Mouse (Mus musculus) midbrain, embryonic 11.5 days (tissue): ENCODE results near the gene Tcf12. TPM values are rescaled to one million over a fixed set of nuclear protein-coding genes. Genes with fewer than 3 reads are reported as not detected.

Experiments used
- ATAC-seq: fragments of 200-750 bp; cut with Nextera tagmentation; 2 replicates; pipeline ENCODE4 v1.8.0; 2017; ENCODE audit warnings: moderate TSS enrichment, moderate library complexity; ENCODE audit not compliant: low FRiP score
- DNase-seq: peaks from one replicate; pipeline ENCODE4 v3.0.0; 2015; ENCODE audit warnings: low spot score; ENCODE audit errors: missing footprints
- H3K27ac ChIP-seq: fragments of 300-500 bp; sonication (generic); 2 replicates; pipeline ENCODE4 v1.5.1; 2014; ENCODE audit warnings: low read depth, low read length
- H3K27me3 ChIP-seq: fragments of 300-500 bp; sonication (generic); 2 replicates; pipeline ENCODE4 v1.6.1; 2014; ENCODE audit warnings: mild to moderate bottlenecking, low read length, moderate library complexity, mixed read lengths; ENCODE audit not compliant: control insufficient read depth, insufficient read depth
- H3K36me3 ChIP-seq: fragments of 300-500 bp; sonication (generic); 2 replicates; pipeline ENCODE4 v1.6.1; 2014; ENCODE audit warnings: mild to moderate bottlenecking, low read length, moderate library complexity, mixed read lengths; ENCODE audit not compliant: control insufficient read depth, insufficient read depth
- H3K4me1 ChIP-seq: fragments of 300-500 bp; sonication (generic); 2 replicates; pipeline ENCODE4 v1.6.1; 2014; ENCODE audit warnings: low read length; ENCODE audit not compliant: control insufficient read depth, insufficient read depth
- H3K4me2 ChIP-seq: fragments of 300-500 bp; sonication (generic); 2 replicates; pipeline ENCODE4 v1.6.1; 2014; ENCODE audit warnings: mild to moderate bottlenecking, moderate library complexity
- H3K4me3 ChIP-seq: fragments of 300-500 bp; sonication (generic); 2 replicates; pipeline ENCODE4 v1.5.1; 2014; ENCODE audit warnings: low read depth, low read length
- H3K9ac ChIP-seq: fragments of 300-500 bp; sonication (generic); 2 replicates; pipeline ENCODE4 v1.6.1; 2014; ENCODE audit warnings: low read length
- H3K9me3 ChIP-seq: fragments of 300-500 bp; sonication (generic); 2 replicates; pipeline ENCODE4 v1.6.1; 2016; ENCODE audit warnings: low read length; ENCODE audit not compliant: control insufficient read depth
- WGBS: fragments of 180-500 bp; shearing (Covaris S2); extraction: QIAGEN DNeasy Blood & Tissue Kit; methylation state at CpG from one replicate; pipeline ENCODE4 v1.1.7; 2014; 5-methylcytosine and 5-hydroxymethylcytosine counted together
- polyA plus RNA-seq: library from polyadenylated mRNA; unstranded; fragments of >200 nt; fragmentation: Nextera tagmentation; extraction: Ambion mirVana; gene quantifications from 2 replicates; pipeline ENCODE4 v1.2.1, GENCODE M21; 2014

Tcf12 gene
- polyA plus RNA-seq, 1 experiment from 2014 or later, result 211 TPM

DNA sequence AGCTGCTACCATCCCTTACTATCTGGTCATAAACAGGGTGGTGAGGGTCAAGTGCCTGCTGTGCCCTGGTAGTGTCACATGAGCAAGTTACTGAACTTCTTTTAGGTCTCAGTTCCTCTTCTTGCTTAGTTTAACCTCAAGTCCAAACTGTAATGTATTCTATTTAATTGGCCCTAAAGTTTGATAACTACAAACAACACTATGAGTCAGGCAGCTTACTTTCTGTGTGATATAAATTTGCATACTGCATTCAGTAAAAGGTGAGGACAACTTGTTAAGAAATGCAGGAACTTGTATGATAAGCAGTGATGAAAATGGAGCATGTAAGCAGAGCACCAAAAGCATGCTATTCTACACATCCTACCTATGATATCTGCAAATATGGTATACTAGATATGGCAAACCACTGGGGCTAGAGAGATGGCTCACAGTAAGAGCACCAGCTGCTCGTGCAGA, 159.0 kb downstream of the Tcf12 start:
- ATAC-seq, result no peak
- H3K9me3 ChIP-seq, result no peaks in the 10 kb centered on the region
- no peak for DNase-seq
- H3K4me1 ChIP-seq, result no peaks in the 10 kb centered on the region
- no peaks in the 10 kb centered on the region for H3K27me3 ChIP-seq
- H3K4me2 ChIP-seq, result no peak overlapping the region
- 0 out of 2 replicates have a peak, but pooled peaks cover 1% of the 10 kb centered on the region for H3K36me3 ChIP-seq
- H3K9ac ChIP-seq, result no peak overlapping the region
- no peak overlapping the region for H3K4me3 ChIP-seq
- WGBS, result 82% methylated on average over 1 of the region's 1 CpGs
- no peak overlapping the region for H3K27ac ChIP-seq

DNA sequence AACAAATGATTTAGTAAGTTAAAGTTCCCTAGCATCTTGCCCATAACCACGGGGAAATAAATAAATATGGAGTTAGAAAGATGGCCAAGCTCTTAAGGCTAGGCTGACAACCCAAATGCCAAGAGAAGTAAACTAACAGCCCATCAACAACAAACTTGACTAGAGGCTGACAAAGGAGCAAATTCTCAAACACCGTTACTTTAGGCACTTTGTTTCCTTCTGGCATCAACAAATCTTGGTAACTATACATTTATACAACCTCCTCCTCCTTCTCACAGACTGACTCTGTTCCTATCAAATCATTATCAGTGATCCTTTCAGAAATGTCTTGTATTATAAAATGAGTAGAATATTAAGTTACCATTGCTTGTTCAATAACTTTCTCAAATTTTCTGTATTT, 159.7 kb downstream of the Tcf12 start:
- DNase-seq (no peak), ATAC-seq (no peak)
- H3K4me3 ChIP-seq, result no peak overlapping the region
- H3K9ac ChIP-seq, result no peak overlapping the region
- H3K4me1 ChIP-seq, result no peaks in the 10 kb centered on the region
- H3K36me3 ChIP-seq, result 0 out of 2 replicates have a peak, but pooled peaks cover 3% of the 10 kb centered on the region
- 89% methylated on average over 2 of the region's 2 CpGs for WGBS
- H3K27me3 ChIP-seq, result no peaks in the 10 kb centered on the region
- H3K27ac ChIP-seq, result no peak overlapping the region
- H3K4me2 ChIP-seq, result no peak overlapping the region
- no peaks in the 10 kb centered on the region for H3K9me3 ChIP-seq

DNA sequence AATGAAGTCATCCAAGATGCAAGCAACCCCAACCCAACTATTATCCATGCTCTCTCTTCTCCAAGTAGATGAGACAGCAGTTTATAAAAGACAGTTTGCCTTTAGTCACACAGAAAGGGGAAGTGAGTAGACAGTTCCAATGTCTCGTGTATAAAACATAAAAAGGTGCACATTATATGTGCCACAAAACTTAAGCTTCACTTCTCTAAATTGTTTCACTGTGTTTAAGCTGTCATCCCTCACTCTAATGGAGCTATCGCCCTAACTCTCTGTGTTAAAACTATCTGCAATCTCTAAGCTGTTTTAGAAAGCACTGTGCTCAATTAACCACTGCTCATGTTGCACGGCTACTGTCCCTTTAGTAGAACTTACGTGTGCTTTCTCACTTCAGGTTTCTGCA, 160.3 kb downstream of the Tcf12 start:
- ATAC-seq (no peak), DNase-seq (no peak)
- 90% methylated on average over 4 of the region's 4 CpGs for WGBS
- H3K4me3 ChIP-seq, result no peak overlapping the region
- no peaks in the 10 kb centered on the region for H3K27me3 ChIP-seq
- no peaks in the 10 kb centered on the region for H3K9me3 ChIP-seq
- H3K9ac ChIP-seq, result no peak overlapping the region
- no peaks in the 10 kb centered on the region for H3K4me1 ChIP-seq
- 0 out of 2 replicates have a peak, but pooled peaks cover 3% of the 10 kb centered on the region for H3K36me3 ChIP-seq
- H3K4me2 ChIP-seq, result no peak overlapping the region
- no peak overlapping the region for H3K27ac ChIP-seq

DNA sequence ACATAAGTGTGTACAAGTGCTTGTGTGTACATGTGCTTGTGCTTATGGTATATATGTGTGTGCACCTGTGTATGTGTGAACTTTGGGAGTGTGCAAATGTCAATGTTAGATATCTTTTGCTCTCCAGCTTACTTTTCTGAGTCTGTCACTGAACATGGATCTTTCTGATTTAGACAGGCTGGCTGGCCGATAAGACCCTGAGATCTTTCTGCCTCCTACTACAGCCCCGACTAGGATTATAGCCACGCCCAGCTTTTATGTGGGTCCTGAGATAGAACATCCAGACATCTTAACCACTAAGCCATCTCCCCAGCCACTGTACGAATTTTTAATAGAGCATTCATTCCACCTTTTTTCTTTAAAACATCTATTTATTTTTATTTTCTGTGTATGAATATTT, 166.9 kb downstream of the Tcf12 start:
- no peaks in the 10 kb centered on the region for H3K9me3 ChIP-seq
- no peak overlapping the region for H3K9ac ChIP-seq
- H3K4me3 ChIP-seq, result no peak overlapping the region
- H3K36me3 ChIP-seq, result 0 out of 2 replicates have a peak, but pooled peaks cover 3% of the 10 kb centered on the region
- H3K4me2 ChIP-seq, result no peak overlapping the region
- 87% methylated on average over 4 of the region's 4 CpGs for WGBS
- no peak for DNase-seq
- no peaks in the 10 kb centered on the region for H3K27me3 ChIP-seq
- no peak overlapping the region for H3K27ac ChIP-seq
- H3K4me1 ChIP-seq, result peaks cover 5% of the 10 kb centered on the region; the same call in 1 of the 2 replicates
- ATAC-seq, result no peak

DNA sequence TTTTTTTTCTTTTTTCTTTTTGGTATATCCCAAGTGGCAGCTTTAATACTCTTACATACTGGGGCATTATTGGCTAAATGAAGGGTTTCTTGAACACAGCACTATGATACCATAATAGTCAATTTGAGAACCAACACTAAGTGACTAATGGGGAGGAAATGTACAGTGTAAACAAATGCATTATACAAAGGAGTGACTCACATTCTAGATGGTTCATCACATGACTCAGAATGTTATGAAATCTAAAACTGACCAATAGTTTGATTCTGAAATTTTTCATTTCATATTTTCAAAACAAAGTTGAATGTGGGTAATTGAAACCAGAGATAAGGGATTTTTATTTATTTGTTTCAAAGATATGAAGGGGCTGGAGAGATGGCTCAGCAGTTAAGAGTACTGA, 169.2 kb downstream of the Tcf12 start:
- DNase-seq (no peak), ATAC-seq (no peak)
- H3K27ac ChIP-seq, result no peak overlapping the region
- no peaks in the 10 kb centered on the region for H3K9me3 ChIP-seq
- H3K9ac ChIP-seq, result no peak overlapping the region
- no peaks in the 10 kb centered on the region for H3K36me3 ChIP-seq
- no peak overlapping the region for H3K4me2 ChIP-seq
- H3K4me3 ChIP-seq, result no peak overlapping the region
- peaks cover 7% of the 10 kb centered on the region; the same call in 1 of the 2 replicates for H3K4me1 ChIP-seq
- H3K27me3 ChIP-seq, result no peaks in the 10 kb centered on the region

DNA sequence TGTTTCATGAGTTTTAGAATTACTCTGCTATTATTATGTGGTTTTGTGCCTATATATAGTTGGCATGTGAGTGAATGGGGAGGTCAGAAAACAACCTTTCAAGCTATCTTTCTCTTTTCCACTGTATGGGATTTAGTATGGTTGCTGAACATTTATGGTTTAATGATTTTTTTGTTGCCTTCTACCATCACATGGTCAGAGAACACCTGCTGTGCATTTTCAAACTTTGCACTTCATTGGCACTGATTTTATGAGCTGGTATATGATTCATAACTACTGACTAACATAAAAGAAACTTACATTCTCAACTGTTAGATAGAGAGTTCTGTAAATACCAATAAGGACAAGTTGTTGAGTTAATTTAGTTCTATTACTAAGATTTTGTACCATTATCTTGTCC, 171.7 kb downstream of the Tcf12 start:
- peaks cover 7% of the 10 kb centered on the region; the same call in 1 of the 2 replicates for H3K4me1 ChIP-seq
- DNase-seq, result no peak
- no peaks in the 10 kb centered on the region for H3K36me3 ChIP-seq
- no peak overlapping the region for H3K4me3 ChIP-seq
- H3K9me3 ChIP-seq, result no peaks in the 10 kb centered on the region
- ATAC-seq, result no peak
- H3K27me3 ChIP-seq, result no peaks in the 10 kb centered on the region
- H3K4me2 ChIP-seq, result no peak overlapping the region
- no peak overlapping the region for H3K9ac ChIP-seq
- no peak overlapping the region for H3K27ac ChIP-seq

DNA sequence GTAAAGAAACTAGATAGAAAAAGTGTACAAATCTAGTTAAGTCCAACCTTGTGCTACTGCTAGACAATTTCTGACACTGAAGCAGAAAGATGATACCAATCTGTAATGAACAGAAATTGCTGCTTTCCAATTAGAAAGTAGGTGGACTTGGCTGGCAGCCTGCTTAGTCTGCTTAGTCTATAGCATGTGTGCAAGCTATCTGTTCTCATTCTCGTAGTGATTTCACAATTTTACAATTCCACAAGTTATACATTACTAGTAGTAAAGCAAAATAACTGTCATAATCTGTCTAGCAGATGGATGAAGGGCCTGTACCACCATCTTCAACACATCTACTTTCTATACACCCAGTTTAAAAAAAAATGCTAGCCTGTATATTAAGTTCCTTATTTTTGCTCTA, 175.5 kb downstream of the Tcf12 start:
- H3K9me3 ChIP-seq, result no peaks in the 10 kb centered on the region
- no peak for DNase-seq
- no peak overlapping the region for H3K4me2 ChIP-seq
- H3K27me3 ChIP-seq, result no peaks in the 10 kb centered on the region
- 95% methylated on average over 1 of the region's 1 CpGs for WGBS
- H3K9ac ChIP-seq, result no peak overlapping the region
- H3K4me3 ChIP-seq, result no peak overlapping the region
- no peak overlapping the region for H3K27ac ChIP-seq
- ATAC-seq, result no peak
- no peaks in the 10 kb centered on the region for H3K36me3 ChIP-seq
- 0 out of 2 replicates have a peak, but pooled peaks cover 2% of the 10 kb centered on the region for H3K4me1 ChIP-seq

DNA sequence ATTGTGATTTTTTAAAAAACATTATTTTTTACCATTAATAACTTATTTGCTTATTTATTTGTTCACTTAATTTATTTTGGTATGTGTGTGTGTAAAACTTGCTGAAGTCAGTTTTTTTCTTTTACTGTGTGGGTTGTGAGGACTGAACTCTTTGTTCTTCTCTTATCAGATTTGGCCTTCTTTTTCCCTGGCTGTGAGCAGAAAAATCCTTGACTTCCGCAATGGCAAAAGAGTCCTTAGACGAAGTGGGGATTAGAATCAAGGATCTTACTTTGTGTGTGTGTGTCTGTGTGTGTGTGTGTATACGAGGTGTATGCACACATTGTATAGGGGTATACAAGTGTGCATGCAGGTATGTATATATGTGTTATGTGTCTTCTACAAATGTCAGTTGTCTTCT, 176.8 kb downstream of the Tcf12 start:
- Histone ChIP-seq H3K4me1 (0 out of 2 replicates have a peak, but pooled peaks cover 2% of the 10 kb centered on the region), H3K4me2 (no peak overlapping the region), H3K36me3 (no peaks in the 10 kb centered on the region), H3K27me3 (no peaks in the 10 kb centered on the region), H3K27ac (no peak overlapping the region), H3K4me3 (no peak overlapping the region), H3K9ac (no peak overlapping the region), H3K9me3 (no peaks in the 10 kb centered on the region)
- DNase-seq, result no peak
- 79% methylated on average over 3 of the region's 3 CpGs for WGBS
- ATAC-seq, result no peak

DNA sequence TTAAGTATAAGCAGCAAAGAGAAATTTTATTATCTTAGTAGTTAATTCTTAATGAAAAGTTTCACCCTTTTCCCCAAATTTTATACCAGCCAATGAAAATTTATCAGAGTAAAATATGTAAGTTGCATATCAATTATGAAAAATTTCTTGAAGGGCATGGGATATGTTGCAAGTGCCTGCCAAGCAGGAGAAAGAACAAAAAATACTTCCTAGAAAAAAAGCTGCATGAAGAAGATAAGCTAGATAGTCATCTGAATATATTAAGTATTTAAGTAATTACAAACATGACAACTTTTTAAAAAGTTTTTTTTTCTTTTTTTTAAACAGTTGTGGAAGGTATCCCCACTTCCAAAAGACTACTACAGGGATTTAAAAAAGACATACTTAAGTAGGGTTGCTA, 179.7 kb downstream of the Tcf12 start:
- H3K9me3 ChIP-seq, result no peaks in the 10 kb centered on the region
- no peak overlapping the region for H3K27ac ChIP-seq
- no peak for DNase-seq
- ATAC-seq, result no peak
- no peaks in the 10 kb centered on the region for H3K36me3 ChIP-seq
- no peaks in the 10 kb centered on the region for H3K4me1 ChIP-seq
- H3K9ac ChIP-seq, result no peak overlapping the region
- no peak overlapping the region for H3K4me3 ChIP-seq
- H3K27me3 ChIP-seq, result no peaks in the 10 kb centered on the region
- no peak overlapping the region for H3K4me2 ChIP-seq

DNA sequence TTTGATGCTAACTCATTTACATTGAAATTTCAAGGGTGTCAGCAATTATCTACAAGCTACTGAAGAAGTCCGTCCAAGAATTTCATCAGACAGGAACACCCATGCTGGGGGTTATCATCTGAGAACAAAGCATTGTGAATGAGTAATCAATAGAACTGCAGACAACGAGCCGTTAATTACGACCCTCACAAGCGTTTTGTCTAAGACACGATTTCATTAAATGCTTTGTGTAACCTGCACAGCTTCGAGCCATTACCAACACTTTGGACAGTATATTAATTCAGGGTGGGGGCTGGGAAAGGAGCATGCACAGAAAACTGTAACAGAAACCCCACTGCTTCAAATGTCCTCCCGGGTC, 180.3 kb downstream of the Tcf12 start:
- Histone ChIP-seq H3K4me1 (no peaks in the 10 kb centered on the region), H3K4me3 (no peak overlapping the region), H3K27ac (no peak overlapping the region), H3K9me3 (no peaks in the 10 kb centered on the region), H3K27me3 (no peaks in the 10 kb centered on the region), H3K36me3 (no peaks in the 10 kb centered on the region), H3K4me2 (no peak overlapping the region), H3K9ac (no peak overlapping the region)
- WGBS, result 74% methylated on average over 8 of the region's 8 CpGs
- DNase-seq, result no peak
- ATAC-seq, result no peak
